Mouse (Mus musculus) CH12.LX (cell line): ENCODE data around the gene Arid5b. TPM values are rescaled to one million over a fixed set of nuclear protein-coding genes. Genes with fewer than 3 reads are reported as not detected.

Source experiments
- DNase-seq: peaks from one replicate; pipeline ENCODE4 v3.0.0-alpha.2; 2013; ENCODE audit errors: extremely low read depth
- H3K27ac ChIP-seq: 2 replicates; pipeline ENCODE4 v1.5.1; 2012; ENCODE audit warnings: low read depth, mild to moderate bottlenecking, control low read depth, moderate library complexity; ENCODE audit not compliant: insufficient read depth
- H3K27me3 ChIP-seq: replicated peaks from 2 replicates; pipeline ENCODE3; 2012; ENCODE audit warnings: inconsistent platforms
- H3K36me3 ChIP-seq, 2 experiments: replicated peaks in 1 of 2; 2 replicates each; pipeline versions ENCODE3 to v1.6.1; 2012; ENCODE audit warnings: inconsistent platforms in 1 of 2, low read length in 1 of 2, mild to moderate bottlenecking in 1 of 2, mixed read lengths in 1 of 2, moderate library complexity in 1 of 2; ENCODE audit not compliant: control insufficient read depth in 1 of 2, insufficient read depth in 1 of 2
- H3K4me1 ChIP-seq, 2 experiments: 2 replicates each; pipeline ENCODE4 v1.6.1; 2012; ENCODE audit warnings: inconsistent platforms in 1 of 2, moderate library complexity in 1 of 2; ENCODE audit not compliant: insufficient read depth in 2 of 2, control insufficient read depth in 1 of 2
- H3K4me2 ChIP-seq: 2 replicates; pipeline ENCODE4 v1.6.1; 2012; ENCODE audit warnings: low read depth, mild to moderate bottlenecking, control low read depth; ENCODE audit not compliant: poor library complexity, insufficient read depth, severe bottlenecking
- H3K4me3 ChIP-seq, 3 experiments: fragments of 150-350 bp in 1 of 3; sonication (generic) in 1 of 3; replicated peaks in 1 of 3; 2 replicates each; pipeline versions ENCODE3 to v1.5.1; 2011 to 2012; ENCODE audit warnings: low read depth in 2 of 3, low read length in 2 of 3, mild to moderate bottlenecking in 2 of 3, moderate library complexity in 2 of 3, control low read depth in 1 of 3, improper control_type of control experiment in 1 of 3, inconsistent platforms in 1 of 3, mixed read lengths in 1 of 3; ENCODE audit not compliant: poor library complexity in 1 of 3
- H3K79me2 ChIP-seq: replicated peaks from 2 replicates; pipeline ENCODE4 v1.6.1; 2012; ENCODE audit warnings: mild to moderate bottlenecking, moderate library complexity; ENCODE audit not compliant: control insufficient read depth, poor library complexity, insufficient read depth, severe bottlenecking; ENCODE audit errors: extremely low read depth
- H3K9ac ChIP-seq: 2 replicates; pipeline ENCODE4 v1.6.1; 2012; ENCODE audit warnings: low read depth, mild to moderate bottlenecking, control low read depth, moderate library complexity; ENCODE audit not compliant: insufficient read depth
- H3K9me3 ChIP-seq: replicated peaks from 2 replicates; pipeline ENCODE3; 2012; ENCODE audit warnings: low read length, inconsistent platforms, mixed read lengths
- CHD2 ChIP-seq: IDR thresholded peaks from 2 replicates; pipeline ENCODE4 v1.6.1; 2011; ENCODE audit warnings: low read length, improper control_type of control experiment
- CTCF ChIP-seq, 2 experiments: IDR thresholded peaks in 1 of 2; conservative IDR thresholded peaks in 1 of 2; 2 replicates each; pipeline ENCODE4 v1.5.1; 2011 to 2012; ENCODE audit warnings: low read depth in 2 of 2, low read length in 2 of 2, improper control_type of control experiment in 1 of 2, inconsistent platforms in 1 of 2, mild to moderate bottlenecking in 1 of 2, moderate library complexity in 1 of 2
- ELF1 ChIP-seq: IDR thresholded peaks from 2 replicates; pipeline ENCODE4 v1.6.1; 2014; ENCODE audit warnings: low read depth, mild to moderate bottlenecking, inconsistent platforms, low read length, improper control_type of control experiment
- EP300 ChIP-seq: IDR thresholded peaks from 2 replicates; pipeline ENCODE4 v1.6.1; 2011; ENCODE audit warnings: low read length, improper control_type of control experiment
- ETS1 ChIP-seq: conservative IDR thresholded peaks from 2 replicates; pipeline ENCODE4 v1.6.1; 2012; ENCODE audit warnings: low read depth, mild to moderate bottlenecking, inconsistent platforms, low read length, improper control_type of control experiment, moderate library complexity
- IRF4 ChIP-seq: IDR thresholded peaks from 2 replicates; pipeline ENCODE4 v1.6.1; 2014; ENCODE audit warnings: low read depth, mild to moderate bottlenecking, inconsistent platforms, low read length, improper control_type of control experiment
- JUN ChIP-seq: IDR thresholded peaks from 2 replicates; pipeline ENCODE4 v1.6.1; 2011; ENCODE audit warnings: low read depth, mild to moderate bottlenecking, low read length, improper control_type of control experiment, moderate library complexity; ENCODE audit not compliant: insufficient read depth
- JUND ChIP-seq: conservative IDR thresholded peaks from 2 replicates; pipeline ENCODE4 v1.6.1; 2011; ENCODE audit warnings: low read depth, low read length, improper control_type of control experiment
- KAT2A ChIP-seq: IDR thresholded peaks from 2 replicates; pipeline ENCODE4 v1.6.1; 2012; ENCODE audit warnings: low read length, improper control_type of control experiment, inconsistent platforms; ENCODE audit not compliant: insufficient replicate concordance
- MAFK ChIP-seq: IDR thresholded peaks from 2 replicates; pipeline ENCODE4 v1.6.1; 2011; ENCODE audit warnings: low read length, improper control_type of control experiment; ENCODE audit not compliant: insufficient replicate concordance
- MEF2A ChIP-seq: IDR thresholded peaks from 2 replicates; pipeline ENCODE4 v1.6.1; 2014; ENCODE audit warnings: low read depth, mild to moderate bottlenecking, inconsistent platforms, low read length, improper control_type of control experiment, borderline replicate concordance
- MXI1 ChIP-seq: IDR thresholded peaks from 2 replicates; pipeline ENCODE4 v1.6.1; 2011; ENCODE audit warnings: mild to moderate bottlenecking, low read depth, low read length, improper control_type of control experiment
- NELFE ChIP-seq: IDR thresholded peaks from 2 replicates; pipeline ENCODE4 v1.6.1; 2011; ENCODE audit warnings: low read depth, low read length, improper control_type of control experiment
- NRF1 ChIP-seq: IDR thresholded peaks from 2 replicates; pipeline ENCODE4 v1.6.1; 2014; ENCODE audit warnings: low read depth, mild to moderate bottlenecking, inconsistent platforms, low read length, improper control_type of control experiment, moderate library complexity
- PAX5 ChIP-seq: IDR thresholded peaks from 2 replicates; pipeline ENCODE4 v1.6.1; 2012; ENCODE audit warnings: low read length, inconsistent platforms, mixed read lengths
- RAD21 ChIP-seq: IDR thresholded peaks from 2 replicates; pipeline ENCODE4 v1.6.1; 2011; ENCODE audit warnings: low read depth, mild to moderate bottlenecking, low read length, improper control_type of control experiment, moderate library complexity
- TBP ChIP-seq: conservative IDR thresholded peaks from 2 replicates; pipeline ENCODE4 v1.6.1; 2011; ENCODE audit warnings: low read depth, low read length, improper control_type of control experiment
- TCF12 ChIP-seq: IDR thresholded peaks from 2 replicates; pipeline ENCODE4 v1.6.1; 2014; ENCODE audit warnings: low read depth, mild to moderate bottlenecking, inconsistent platforms, low read length, improper control_type of control experiment
- UBTF ChIP-seq: IDR thresholded peaks from 2 replicates; pipeline ENCODE4 v1.6.1; 2012; ENCODE audit warnings: low read depth, mild to moderate bottlenecking, inconsistent platforms, low read length, improper control_type of control experiment, moderate library complexity
- USF1 ChIP-seq: IDR thresholded peaks from 2 replicates; pipeline ENCODE4 v1.6.1; 2014; ENCODE audit warnings: low read depth, mild to moderate bottlenecking, inconsistent platforms, low read length, improper control_type of control experiment
- ZKSCAN1 ChIP-seq: IDR thresholded peaks from 2 replicates; pipeline ENCODE4 v1.6.1; 2012; ENCODE audit warnings: low read depth, inconsistent platforms, low read length, improper control_type of control experiment, borderline replicate concordance
- dilution Hi-C: fragments of 300-500 bp; cut with MboI; formaldehyde crosslinking; loops from 2 replicates; pipeline ENCODE4 v1.14.3; 2020; ENCODE audit warnings: low sequenced_read_pairs; ENCODE audit not compliant: extremely low pct_unique_long_range_greater_than_20kb, extremely low pct_ligation_motif_present
- in situ Hi-C: fragments of 300-500 bp; cut with MboI; formaldehyde crosslinking; loops from 3 replicates; pipeline ENCODE4 v1.14.3; 2019; ENCODE audit warnings: low sequenced_read_pairs, low pct_ligation_motif_present, low pct_unique_long_range_greater_than_20kb, mixed read lengths
- polyA plus RNA-seq: library from polyadenylated mRNA; unstranded; fragments of >175 nt; gene quantifications from 2 replicates; pipeline ENCODE4 v1.2.1, GENCODE M21; 2012; ENCODE audit warnings: low read depth; ENCODE audit not compliant: insufficient read length
- total RNA-seq, 2 experiments: library from RNA; depleted of rRNA; stranded (reverse); fragments of 300-350 nt in 1 of 2; fragments of >200 nt in 1 of 2; gene quantifications; 2 replicates each; pipeline ENCODE4 v1.2.3; 2012 to 2014

Arid5b gene
- total and polyA plus RNA-seq, 3 experiments, result 1.1 to 2.6 (median 1.8) TPM

DNA sequence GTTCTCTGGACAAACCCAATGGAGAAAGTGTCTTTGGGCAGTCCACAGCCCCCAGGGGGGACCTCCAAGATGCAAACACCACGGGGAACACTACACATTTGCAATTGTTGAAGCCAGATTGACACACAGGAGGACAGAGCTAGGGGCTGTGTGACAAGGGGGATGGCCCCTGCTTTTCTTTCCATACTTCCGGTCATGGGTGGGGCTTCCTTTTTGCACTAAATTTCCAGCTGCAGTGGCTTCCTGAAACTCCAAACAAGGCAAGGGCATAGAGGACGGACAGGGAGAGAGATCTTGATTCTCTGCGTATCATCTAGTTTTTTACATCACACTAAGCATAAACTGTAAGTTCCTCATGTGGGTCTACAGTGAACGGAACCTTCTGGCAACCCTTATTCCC lies 210.6 kb downstream of the Arid5b start:
- Histone ChIP-seq H3K4me3 (no peak overlapping the region), H3K27me3 (no peaks in the 10 kb centered on the region), H3K4me1 (peaks cover 2 to 11% of the 10 kb centered on the region in 2 experiments; a peak in 3 of 4 replicates), H3K4me2 (no peak overlapping the region), H3K79me2 (no peaks in the 10 kb centered on the region), H3K9me3 (no peaks in the 10 kb centered on the region), H3K36me3 (no peaks in the 10 kb centered on the region), H3K27ac (no peak overlapping the region), H3K9ac (no peak overlapping the region)
- dilution Hi-C loops (no loop called here), in situ Hi-C loops (no loop called here)
- no peak for DNase-seq
- no peak for TF ChIP-seq ELF1
- no peak for TF ChIP-seq PAX5
- TF ChIP-seq UBTF, result no peak
- TF ChIP-seq TCF12, result no peak
- TF ChIP-seq ZKSCAN1, result no peak
- no peak for TF ChIP-seq MXI1
- TF ChIP-seq JUN, result no peak
- TF ChIP-seq RAD21, result no peak
- TF ChIP-seq JUND, result no peak
- no peak for TF ChIP-seq CHD2
- TF ChIP-seq NELFE, result no peak
- TF ChIP-seq CTCF (conservative IDR thresholded peaks at IDR 0.05 in 1 of 2, IDR thresholded peaks at IDR 0.05 in 1 of 2; ENCODE audit: low read depth in 2 of 2, low read length in 2 of 2), result no peak
- TF ChIP-seq EP300, result no peak
- TF ChIP-seq USF1, result no peak
- no peak for TF ChIP-seq ETS1

GRCm38 (mm10) chr10:68066173-68066572 lies 212.4 kb downstream of the Arid5b start:
- Histone ChIP-seq H3K4me2 (no peak overlapping the region), H3K9ac (no peak overlapping the region), H3K27me3 (no peaks in the 10 kb centered on the region), H3K36me3 (no peaks in the 10 kb centered on the region), H3K27ac (no peak overlapping the region), H3K9me3 (no peaks in the 10 kb centered on the region), H3K4me1 (peaks cover 2 to 12% of the 10 kb centered on the region in 2 experiments; a peak in 3 of 4 replicates), H3K79me2 (no peaks in the 10 kb centered on the region), H3K4me3 (no peak overlapping the region)
- DNase-seq, result no peak
- in situ Hi-C loops, result no loop called here
- TF ChIP-seq MEF2A (no peak), NELFE (no peak), NRF1 (no peak), USF1 (no peak), TBP (no peak), IRF4 (no peak), MAFK (no peak), KAT2A (no peak)
- dilution Hi-C loops, result no loop called here
